Mouse (Mus musculus): ENCODE data around the gene Fsd1. TPM values are rescaled to one million over a fixed set of nuclear protein-coding genes. Genes with fewer than 3 reads are reported as not detected.
A peak's percentile ranks its signal among the peaks of the same experiment; 100 is the strongest.

The Fsd1 gene
- total and polyA plus RNA-seq, 3 experiments, result 0.21 TPM; not detected in 2

GRCm38 (mm10) chr17:55957726-55958583 is 28.4 kb upstream of the Fsd1 start:
- Histone ChIP-seq H3K4me2 (ENCODE audit: insufficient read depth, low read depth, poor library complexity, severe bottlenecking) (peak overlapping the region; percentile 91), H3K27ac (ENCODE audit: insufficient read depth, low read depth) (peak overlapping the region; percentile 89; the same call in 1 of the 2 replicates), H3K9me3 (replicated peaks; ENCODE audit: low read length) (no peaks in the 10 kb centered on the region), H3K9ac (ENCODE audit: insufficient read depth, low read depth) (peak overlapping the region; percentile 69), H3K36me3 (replicated peaks in 1 of 2; ENCODE audit: control insufficient read depth in 1 of 2, insufficient read depth in 1 of 2, low read length in 1 of 2) (peaks cover 47 to 62% of the 10 kb centered on the region in 2 experiments), H3K27me3 (replicated peaks) (no peaks in the 10 kb centered on the region), H3K4me1 (ENCODE audit: control insufficient read depth in 1 of 2, insufficient read depth in 2 of 2) (peaks cover 31 to 60% of the 10 kb centered on the region in 2 experiments), H3K79me2 (replicated peaks; ENCODE audit: control insufficient read depth, extremely low read depth, insufficient read depth, poor library complexity, severe bottlenecking) (peaks cover 36% of the 10 kb centered on the region), H3K4me3 (replicated peaks in 1 of 3; ENCODE audit: low read depth in 2 of 3, low read length in 2 of 3, poor library complexity in 1 of 3) (peak overlapping the region; percentile 45 to 59 (median 59))
- dilution Hi-C loops (cut with MboI; ENCODE audit: extremely low pct_ligation_motif_present, extremely low pct_unique_long_range_greater_than_20kb, low sequenced_read_pairs) (no loop called here), in situ Hi-C loops (cut with MboI; ENCODE audit: low pct_ligation_motif_present, low pct_unique_long_range_greater_than_20kb, low sequenced_read_pairs) (loop anchor here (10.0 kb wide), 1 partner anchor 63 kb away; the partner anchor contains the start of gene Zfp959)
- TF ChIP-seq MYC (IDR thresholded peaks at IDR 0.05; ENCODE audit: low read depth, low read length) (no peak), CHD2 (IDR thresholded peaks at IDR 0.05; ENCODE audit: low read length) (no peak), RAD21 (IDR thresholded peaks at IDR 0.05; ENCODE audit: low read depth, low read length) (no peak), ZNF384 (IDR thresholded peaks at IDR 0.05; ENCODE audit: low read depth, low read length) (peak; percentile 70)
- no peak for DNase-seq (ENCODE audit: extremely low read depth)

- H3K36me3 ChIP-seq (replicated peaks in 1 of 2; ENCODE audit: control insufficient read depth in 1 of 2, insufficient read depth in 1 of 2, low read length in 1 of 2), result peaks cover 52 to 68% of the 10 kb centered on the region in 2 experiments
- no peaks in the 10 kb centered on the region for H3K27me3 ChIP-seq (replicated peaks)
- H3K4me3 ChIP-seq (replicated peaks in 1 of 3; ENCODE audit: low read depth in 2 of 3, low read length in 2 of 3, poor library complexity in 1 of 3), result peak overlapping the region; percentile 45 to 59 (median 59)
- H3K4me1 ChIP-seq (ENCODE audit: control insufficient read depth in 1 of 2, insufficient read depth in 2 of 2), result peaks cover 31 to 60% of the 10 kb centered on the region in 2 experiments
- dilution Hi-C loops (cut with MboI; ENCODE audit: extremely low pct_ligation_motif_present, extremely low pct_unique_long_range_greater_than_20kb, low sequenced_read_pairs), result no loop called here
- in situ Hi-C loops (cut with MboI; ENCODE audit: low pct_ligation_motif_present, low pct_unique_long_range_greater_than_20kb, low sequenced_read_pairs), result loop anchor here (10.0 kb wide), 1 partner anchor 64 kb away; the partner anchor contains the start of gene Zfp959
- H3K4me2 ChIP-seq (ENCODE audit: insufficient read depth, low read depth, poor library complexity, severe bottlenecking), result peak overlapping the region; percentile 91
- no peaks in the 10 kb centered on the region for H3K9me3 ChIP-seq (replicated peaks; ENCODE audit: low read length)
- TF ChIP-seq CTCF (conservative IDR thresholded peaks at IDR 0.05 in 1 of 2, IDR thresholded peaks at IDR 0.05 in 1 of 2; ENCODE audit: low read depth in 2 of 2, low read length in 2 of 2) (no peak), RCOR1 (conservative IDR thresholded peaks at IDR 0.05; ENCODE audit: low read depth, low read length) (no peak), PAX5 (IDR thresholded peaks at IDR 0.05; ENCODE audit: low read length) (no peak), JUND (conservative IDR thresholded peaks at IDR 0.05; ENCODE audit: low read depth, low read length) (no peak), MAZ (IDR thresholded peaks at IDR 0.05; ENCODE audit: low read depth, low read length) (no peak), KAT2A (IDR thresholded peaks at IDR 0.05; ENCODE audit: insufficient replicate concordance, low read length) (no peak), BHLHE40 (IDR thresholded peaks at IDR 0.05; ENCODE audit: low read depth, low read length) (no peak), CHD2 (IDR thresholded peaks at IDR 0.05; ENCODE audit: low read length) (no peak), GABPA (IDR thresholded peaks at IDR 0.05; ENCODE audit: insufficient replicate concordance, low read depth, low read length) (no peak), RAD21 (IDR thresholded peaks at IDR 0.05; ENCODE audit: low read depth, low read length) (no peak), SIN3A (IDR thresholded peaks at IDR 0.05; ENCODE audit: low read length) (no peak), MAX (IDR thresholded peaks at IDR 0.05; ENCODE audit: low read length) (no peak), ZKSCAN1 (IDR thresholded peaks at IDR 0.05; ENCODE audit: borderline replicate concordance, low read depth, low read length) (no peak), POLR2AphosphoS2 (IDR thresholded peaks at IDR 0.05; ENCODE audit: low read depth, low read length) (no peak), JUN (IDR thresholded peaks at IDR 0.05; ENCODE audit: insufficient read depth, low read depth, low read length) (no peak), IRF4 (IDR thresholded peaks at IDR 0.05; ENCODE audit: low read depth, low read length) (no peak), MYC (IDR thresholded peaks at IDR 0.05; ENCODE audit: low read depth, low read length) (no peak)
- DNase-seq (ENCODE audit: extremely low read depth), result no peak
- H3K27ac ChIP-seq (ENCODE audit: insufficient read depth, low read depth), result peak overlapping the region; percentile 89; the same call in 1 of the 2 replicates
- H3K79me2 ChIP-seq (replicated peaks; ENCODE audit: control insufficient read depth, extremely low read depth, insufficient read depth, poor library complexity, severe bottlenecking), result peaks cover 32% of the 10 kb centered on the region
- peak overlapping the region; percentile 69 for H3K9ac ChIP-seq (ENCODE audit: insufficient read depth, low read depth)
Measured at GRCm38 (mm10) chr17:55958584-55958886, 27.8 kb upstream of the Fsd1 start.

All from CH12.LX (cell line).